Mouse (Mus musculus): ENCODE data around the gene Mical2.

DNA sequence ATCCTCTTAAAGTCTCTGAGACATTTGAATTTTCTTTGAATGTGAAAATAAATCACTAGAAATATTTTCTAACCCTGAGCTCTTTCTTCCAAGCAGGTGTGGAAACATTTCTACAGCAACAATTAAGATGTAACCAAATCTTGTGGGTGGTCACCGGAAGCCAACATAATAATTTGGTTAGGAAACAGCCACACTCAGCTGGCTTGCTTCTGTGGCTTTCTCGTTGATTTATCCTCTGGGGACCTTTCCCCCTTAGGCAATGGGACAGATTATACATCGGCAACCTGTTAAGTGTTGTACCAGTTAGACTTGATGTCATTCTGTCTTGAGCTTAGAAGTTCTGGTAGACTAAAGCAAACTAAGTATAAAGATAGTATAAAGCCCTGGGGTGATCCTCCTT is 22.2 kb downstream of the Mical2 start:
- TF ChIP-seq CTCF (IDR thresholded peaks at IDR 0.05 in 2 of 3, conservative IDR thresholded peaks at IDR 0.05 in 1 of 3; ENCODE audit: control insufficient read depth in 1 of 3, insufficient read depth in 1 of 3, low read depth in 2 of 3, low read length in 3 of 3, poor library complexity in 1 of 3, severe bottlenecking in 1 of 3) (no peak), POLR2AphosphoS5 (IDR thresholded peaks at IDR 0.05; ENCODE audit: borderline replicate concordance, low read depth, low read length) (no peak), JUND (IDR thresholded peaks at IDR 0.05; ENCODE audit: low read depth, low read length) (no peak), GATA1 (IDR thresholded peaks at IDR 0.05; ENCODE audit: low read depth, low read length) (no peak), ZC3H11A (IDR thresholded peaks at IDR 0.05; ENCODE audit: low read depth, low read length) (no peak), USF1 (IDR thresholded peaks at IDR 0.05; ENCODE audit: low read depth, low read length) (no peak), MAX (IDR thresholded peaks at IDR 0.05; ENCODE audit: low read length) (no peak), CHD2 (IDR thresholded peaks at IDR 0.05; ENCODE audit: low read length) (no peak), POLR2A (IDR thresholded peaks at IDR 0.05; ENCODE audit: control insufficient read depth in 1 of 2, insufficient read depth in 1 of 2, low read depth in 1 of 2, low read length in 2 of 2, poor library complexity in 1 of 2) (no peak), SMC3 (IDR thresholded peaks at IDR 0.05; ENCODE audit: low read depth, low read length) (no peak), RAD21 (IDR thresholded peaks at IDR 0.05; ENCODE audit: low read depth, low read length) (no peak)
